Mouse (Mus musculus) thymus, postnatal 10 days (tissue): Measurements from ENCODE around the gene Stard3.
A peak's percentile ranks its signal among the peaks of the same experiment; 100 is the strongest.
"Not testable (repeated sequence)": the region's sequence is repeated elsewhere in the genome, so short reads cannot be mapped to it uniquely, and the experiment has no call there.

ENCODE experiments used
- DNase-seq, 2 experiments: peaks; one replicate each; pipeline ENCODE4 v3.0.0; 2021; ENCODE audit warnings: low spot score in 2 of 2

Gene Stard3

DNA sequence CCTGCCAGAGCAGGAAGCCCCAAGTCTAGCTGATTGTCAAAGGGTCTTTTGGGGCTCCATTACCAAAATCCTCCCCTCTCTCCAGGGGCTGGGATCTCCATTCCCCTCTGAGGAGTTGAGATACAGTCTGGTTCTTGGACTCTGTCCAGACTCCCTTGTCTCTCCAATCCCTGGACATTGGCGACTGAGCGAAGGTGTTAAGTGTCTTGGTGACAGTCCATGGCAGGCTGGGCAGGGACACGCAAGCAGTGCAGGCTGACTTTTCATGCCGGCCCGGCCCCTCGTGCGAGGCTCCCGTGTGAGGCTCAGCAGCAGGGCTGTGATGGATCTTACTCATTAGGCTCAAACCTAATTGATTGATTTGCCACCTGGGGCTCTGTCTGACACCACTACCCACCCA is 16.1 kb downstream of the Stard3 start:
- no peak for DNase-seq

DNA sequence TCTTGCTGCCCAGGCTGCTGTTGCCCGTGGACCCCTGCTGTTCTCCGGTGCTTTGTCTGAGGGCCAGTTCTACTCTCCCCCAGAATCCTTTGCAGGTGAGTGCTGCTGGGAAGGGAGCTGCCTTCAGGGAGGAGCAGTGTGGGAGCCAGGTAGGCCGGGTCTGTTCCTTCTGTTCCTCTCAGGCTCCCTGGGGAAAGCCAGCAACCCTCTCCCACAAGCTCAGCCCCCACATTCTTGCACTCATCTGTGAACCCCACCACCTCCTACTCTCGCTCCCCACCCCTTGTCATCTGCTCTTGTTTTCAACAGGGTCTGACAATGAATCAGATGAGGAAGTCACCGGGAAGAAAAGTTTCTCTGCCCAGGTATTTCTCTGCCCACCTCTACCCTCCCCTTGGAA is 18.6 kb downstream of the Stard3 start:
- no peak for DNase-seq

GRCm38 (mm10) chr11:98377787-98378186 is 19.6 kb downstream of the Stard3 start:
- no peak for DNase-seq

GRCm38 (mm10) chr11:98379379-98379778 is 21.2 kb downstream of the Stard3 start:
- no peak for DNase-seq

DNA sequence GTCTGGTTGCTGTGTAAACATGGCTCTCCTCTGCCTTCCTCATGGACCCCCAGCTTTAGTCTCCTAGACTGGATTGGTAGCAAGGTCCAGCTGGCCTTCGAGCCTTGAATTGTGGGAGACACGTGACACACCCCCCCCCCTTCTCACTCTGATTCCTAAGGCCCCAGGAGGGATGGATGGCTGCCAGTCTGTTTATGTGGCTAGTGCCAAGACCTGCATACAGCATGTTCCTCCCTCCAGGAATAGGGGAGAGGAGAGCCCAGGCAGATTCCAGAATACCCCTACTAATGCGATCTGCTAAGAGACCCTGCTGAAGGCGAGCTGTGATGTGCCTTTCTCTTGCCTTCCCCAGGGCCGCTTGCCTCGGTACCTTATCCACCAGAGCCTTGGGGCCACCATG is 21.9 kb downstream of the Stard3 start:
- DNase-seq: no peak

GRCm38 (mm10) chr11:98381651-98382050 is 23.5 kb downstream of the Stard3 start:
- DNase-seq: no peak

GRCm38 (mm10) chr11:98382405-98382804 is 24.2 kb downstream of the Stard3 start:
- not testable (repeated sequence) for DNase-seq

DNA sequence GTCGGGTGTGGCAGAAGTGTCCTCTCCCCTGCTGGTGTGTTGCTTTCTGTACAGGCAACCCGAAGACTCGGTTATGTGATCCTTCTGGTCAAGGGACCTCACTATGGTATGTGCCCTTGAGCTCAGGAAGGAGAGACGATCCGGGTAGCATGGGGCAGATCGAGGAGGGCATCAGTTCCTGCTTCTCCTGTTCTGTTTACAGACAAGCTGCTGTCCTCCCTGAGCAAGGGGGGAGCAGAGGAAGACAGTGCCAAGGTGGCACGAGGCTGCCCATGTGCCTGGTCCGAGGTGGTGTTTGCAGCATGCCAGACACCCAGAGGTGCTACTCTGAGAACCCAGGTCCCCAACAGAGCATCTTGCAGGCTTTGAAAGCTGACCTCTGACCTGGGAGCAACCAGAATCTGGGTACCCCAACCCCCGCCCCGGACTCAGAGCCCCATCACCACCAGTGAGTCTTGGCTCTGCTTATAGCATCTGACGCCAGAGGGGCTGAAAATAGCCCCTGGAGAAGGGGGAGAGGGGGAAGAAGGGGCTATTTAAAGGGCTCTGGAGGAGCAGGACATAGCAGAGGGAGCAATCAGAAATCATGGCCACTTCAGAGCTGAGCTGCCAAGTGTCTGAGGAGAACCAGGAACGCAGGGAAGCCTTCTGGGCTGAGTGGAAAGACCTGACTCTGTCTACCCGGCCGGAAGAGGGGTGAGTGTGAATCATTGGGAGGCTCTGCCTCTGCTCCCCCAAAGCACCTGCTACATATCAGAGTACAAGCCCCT is 25.3 kb downstream of the Stard3 start, which contains the start of gene Tcap:
Gene Tcap, plus strand, starts transcription at position 551 of the 770 bp plus-strand sequence.
- DNase-seq: no peak

- DNase-seq: no peak
These were observed 26.0 kb downstream of the Stard3 start for GRCm38 (mm10) chr11:98384216-98384615.

DNA sequence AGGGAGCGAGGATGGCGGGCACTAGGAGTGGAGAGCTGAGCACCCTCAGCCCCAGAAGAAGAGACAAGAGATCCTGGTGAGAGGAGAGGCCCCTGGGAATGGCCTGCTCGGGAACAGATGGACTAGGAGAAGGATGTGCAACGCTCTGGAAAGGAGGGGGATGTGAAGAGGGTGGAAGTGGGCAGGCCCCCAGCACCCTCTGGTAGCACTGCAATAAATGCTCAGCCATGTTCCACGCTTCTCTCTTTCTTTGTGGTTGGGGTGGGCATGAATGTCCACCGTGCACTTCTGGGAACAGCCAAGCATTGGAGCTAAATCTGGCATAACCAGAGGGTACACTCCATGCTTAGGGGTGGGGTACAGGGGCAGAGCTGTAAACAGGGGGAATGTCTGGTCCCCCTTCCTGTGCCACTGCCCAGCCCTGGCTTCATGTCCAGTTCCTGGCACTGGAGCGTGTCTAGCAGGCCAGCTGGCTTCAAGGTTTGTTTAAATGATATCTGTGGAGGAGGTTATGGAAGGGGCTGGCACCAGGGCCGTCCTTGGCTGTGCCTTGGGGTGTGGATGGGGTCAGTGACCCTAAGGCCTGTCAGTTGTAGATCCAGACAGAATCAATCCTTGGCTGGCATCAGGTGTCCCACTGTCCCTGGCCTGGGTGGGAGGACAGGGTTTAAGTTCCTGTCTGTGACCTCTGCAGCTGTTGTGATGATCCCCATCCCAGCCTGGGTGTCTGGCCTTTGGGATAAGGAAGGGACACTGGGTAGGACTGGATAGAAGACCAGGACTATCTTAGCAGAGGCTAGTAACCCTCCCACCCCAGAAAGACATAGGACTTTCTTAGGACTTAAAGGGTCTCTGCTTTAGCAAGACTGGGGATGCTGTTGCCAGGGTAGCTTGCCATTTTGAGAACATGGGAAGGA is 26.8 kb downstream of the Stard3 start:
- no peak for DNase-seq

GRCm38 (mm10) chr11:98385638-98386585 is 27.7 kb downstream of the Stard3 start, which contains the start of gene Pnmt:
Gene Pnmt (plus strand): TSS chr11:98386450.
- no peak for DNase-seq

GRCm38 (mm10) chr11:98386596-98386995 is 28.4 kb downstream of the Stard3 start:
- DNase-seq: peak in 1 of 2 experiments; percentile 38

DNA sequence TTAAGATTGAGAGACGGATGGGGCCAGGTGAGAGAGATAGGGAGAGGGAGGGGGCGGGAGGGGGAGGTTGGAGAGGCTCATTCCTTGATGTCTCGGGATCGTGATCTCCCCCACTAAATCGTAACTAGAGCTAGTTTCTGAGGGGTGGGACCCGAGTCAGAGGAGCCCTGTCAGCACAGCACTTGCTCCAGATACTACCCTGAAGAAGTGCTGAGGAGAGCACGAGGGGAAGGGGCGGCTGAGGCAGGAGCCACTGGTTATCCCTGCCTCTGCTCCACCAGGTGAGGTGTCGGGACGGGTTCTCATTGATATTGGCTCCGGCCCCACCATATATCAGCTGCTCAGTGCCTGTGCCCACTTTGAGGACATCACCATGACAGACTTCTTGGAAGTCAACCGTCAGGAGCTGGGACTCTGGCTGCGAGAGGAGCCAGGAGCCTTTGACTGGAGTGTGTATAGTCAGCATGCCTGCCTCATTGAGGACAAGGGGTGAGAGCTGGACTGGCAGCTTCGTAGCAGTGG is 28.9 kb downstream of the Stard3 start:
- no peak for DNase-seq

GRCm38 (mm10) chr11:98388282-98388681 is 30.1 kb downstream of the Stard3 start:
- DNase-seq: no peak

DNA sequence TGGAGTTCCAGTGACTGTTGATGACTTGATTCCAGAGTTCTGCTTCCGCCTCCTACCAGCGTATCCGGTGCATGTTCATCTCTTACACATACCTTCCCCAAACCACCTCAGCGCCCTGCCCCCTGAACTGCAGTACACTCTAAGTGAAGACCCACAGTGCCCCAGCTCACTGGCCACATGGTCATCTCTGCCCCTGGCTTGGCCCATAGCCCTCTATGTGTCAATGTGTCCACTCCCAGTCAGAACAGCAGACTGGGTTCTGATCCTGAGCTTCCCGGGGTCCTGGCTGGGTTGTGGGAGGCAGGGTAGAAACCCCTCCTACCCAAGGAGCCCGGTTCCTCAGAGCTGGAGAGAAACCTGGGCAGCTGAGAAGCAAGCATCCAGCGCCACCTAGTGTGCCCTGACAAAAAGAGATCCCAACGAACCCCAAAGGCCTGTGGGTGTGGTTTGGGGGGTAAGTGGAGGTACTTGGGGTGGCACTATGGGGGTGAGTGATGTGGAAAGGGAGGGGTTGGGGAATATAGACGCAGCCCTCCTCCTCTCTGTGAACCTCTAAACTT is 31.1 kb downstream of the Stard3 start:
- DNase-seq: peak; percentile 63 to 73

GRCm38 (mm10) chr11:98390141-98390540 is 32.0 kb downstream of the Stard3 start:
- no peak for DNase-seq

- no peak for DNase-seq
These were observed 33.9 kb downstream of the Stard3 start for GRCm38 (mm10) chr11:98392034-98392433.

- DNase-seq: no peak
These were observed 34.5 kb downstream of the Stard3 start for GRCm38 (mm10) chr11:98392645-98393044.

- peak; percentile 81 to 82 for DNase-seq
These were observed 35.1 kb downstream of the Stard3 start for GRCm38 (mm10) chr11:98393317-98393716.

- DNase-seq: no peak
These were observed 36.1 kb downstream of the Stard3 start for GRCm38 (mm10) chr11:98394301-98394700.

- DNase-seq: no peak
These were observed 36.9 kb downstream of the Stard3 start for GRCm38 (mm10) chr11:98395041-98395440.
